Mouse (Mus musculus) heart, embryonic 16.5 days (tissue): ENCODE results near the gene S100a2. TPM values are rescaled to one million over a fixed set of nuclear protein-coding genes. Genes with fewer than 3 reads are reported as not detected.
A peak's percentile ranks its signal among the peaks of the same experiment; 100 is the strongest.

Experiments used
- ATAC-seq: fragments of 200-750 bp; cut with Nextera tagmentation; replicated peaks from 2 replicates; pipeline ENCODE4 v1.8.0; 2017; ENCODE audit warnings: moderate number of reproducible peaks; ENCODE audit not compliant: insufficient read depth, low FRiP score; ENCODE audit errors: extremely low read depth
- H3K27ac ChIP-seq: fragments of 300-500 bp; sonication (generic); 2 replicates; pipeline ENCODE4 v1.5.1; 2014; ENCODE audit warnings: mild to moderate bottlenecking, low read length, control low read depth, moderate library complexity
- H3K27me3 ChIP-seq: fragments of 300-500 bp; sonication (generic); 2 replicates; pipeline ENCODE4 v1.6.1; 2014; ENCODE audit warnings: low read length, mixed read lengths; ENCODE audit not compliant: control insufficient read depth, insufficient read depth
- H3K36me3 ChIP-seq: fragments of 300-500 bp; sonication (generic); 2 replicates; pipeline ENCODE4 v1.6.1; 2014; ENCODE audit not compliant: control insufficient read depth, insufficient read depth
- H3K4me1 ChIP-seq: fragments of 300-500 bp; sonication (generic); 2 replicates; pipeline ENCODE4 v1.6.1; 2014; ENCODE audit warnings: low read length, mixed read lengths; ENCODE audit not compliant: control insufficient read depth, insufficient read depth
- H3K4me2 ChIP-seq: fragments of 300-500 bp; sonication (generic); 2 replicates; pipeline ENCODE4 v1.6.1; 2014; ENCODE audit warnings: low read depth, mild to moderate bottlenecking, control low read depth, low read length
- H3K4me3 ChIP-seq: fragments of 300-500 bp; sonication (generic); 2 replicates; pipeline ENCODE4 v1.5.1; 2014; ENCODE audit warnings: mild to moderate bottlenecking, control low read depth, low read length
- H3K9ac ChIP-seq: fragments of 300-500 bp; sonication (generic); 2 replicates; pipeline ENCODE4 v1.6.1; 2014; ENCODE audit warnings: low read length, control low read depth
- H3K9me3 ChIP-seq: fragments of 300-500 bp; sonication (generic); replicated peaks from 2 replicates; pipeline ENCODE4 v1.6.1; 2016; ENCODE audit warnings: low read length; ENCODE audit not compliant: control insufficient read depth
- WGBS: fragments of 180-500 bp; shearing (Covaris S2); extraction: QIAGEN DNeasy Blood & Tissue Kit; methylation state at CpG from one replicate; pipeline ENCODE4 v1.1.7; 2014; 5-methylcytosine and 5-hydroxymethylcytosine counted together
- polyA plus RNA-seq: library from polyadenylated mRNA; unstranded; fragments of >200 nt; fragmentation: Nextera tagmentation; extraction: Ambion mirVana; gene quantifications from 2 replicates; pipeline ENCODE4 v1.2.1, GENCODE M21; 2015

Gene S100a2
- polyA plus RNA-seq, 1 experiment from 2014 or later: not detected

DNA sequence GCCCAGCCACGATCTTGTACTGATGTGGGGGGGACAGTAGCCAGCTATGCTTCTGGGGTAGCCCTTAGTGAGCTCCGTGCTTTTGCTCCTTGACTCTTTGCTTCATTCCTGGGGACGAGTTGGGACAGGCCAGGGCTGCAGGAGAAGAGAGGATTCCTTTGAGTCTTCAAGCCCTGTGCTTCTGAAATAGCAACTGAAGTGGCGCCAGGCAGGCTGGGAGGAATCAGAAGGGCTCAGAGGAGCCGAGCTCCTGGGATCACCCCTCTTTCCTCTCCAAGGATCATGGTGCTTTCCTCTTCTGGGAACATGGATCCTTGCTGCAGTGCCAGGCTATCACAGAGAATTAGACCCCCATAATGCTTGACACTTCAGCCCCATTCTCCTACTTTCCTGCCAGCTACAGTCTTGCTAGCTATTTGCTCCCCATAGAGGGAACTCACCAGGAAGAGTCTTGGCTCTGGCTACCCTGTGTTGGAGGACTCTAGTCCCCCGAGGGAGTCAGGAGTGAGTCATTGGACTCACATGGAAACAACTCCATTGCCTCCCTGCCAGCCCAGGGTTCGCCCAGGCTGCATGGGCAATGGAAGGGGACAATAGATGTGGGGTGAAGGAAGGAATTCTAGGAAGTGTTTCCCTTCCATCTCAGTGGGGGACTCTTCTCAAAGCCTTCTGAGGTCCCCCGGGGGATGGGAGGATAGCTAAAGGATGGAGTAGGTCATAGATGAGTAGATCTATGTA is 10.6 kb downstream of the S100a2 start:
- peaks cover 20% of the 10 kb centered on the region for H3K4me1 ChIP-seq
- ATAC-seq: no peak
- no peaks in the 10 kb centered on the region for H3K36me3 ChIP-seq
- H3K9me3 ChIP-seq: no peaks in the 10 kb centered on the region
- H3K4me2 ChIP-seq: no peak overlapping the region
- no peak overlapping the region for H3K4me3 ChIP-seq
- H3K27ac ChIP-seq: no peak overlapping the region
- H3K27me3 ChIP-seq: no peaks in the 10 kb centered on the region
- H3K9ac ChIP-seq: no peak overlapping the region
- 59% methylated on average over 8 of the region's 8 CpGs for whole genome bisulfite sequencing

DNA sequence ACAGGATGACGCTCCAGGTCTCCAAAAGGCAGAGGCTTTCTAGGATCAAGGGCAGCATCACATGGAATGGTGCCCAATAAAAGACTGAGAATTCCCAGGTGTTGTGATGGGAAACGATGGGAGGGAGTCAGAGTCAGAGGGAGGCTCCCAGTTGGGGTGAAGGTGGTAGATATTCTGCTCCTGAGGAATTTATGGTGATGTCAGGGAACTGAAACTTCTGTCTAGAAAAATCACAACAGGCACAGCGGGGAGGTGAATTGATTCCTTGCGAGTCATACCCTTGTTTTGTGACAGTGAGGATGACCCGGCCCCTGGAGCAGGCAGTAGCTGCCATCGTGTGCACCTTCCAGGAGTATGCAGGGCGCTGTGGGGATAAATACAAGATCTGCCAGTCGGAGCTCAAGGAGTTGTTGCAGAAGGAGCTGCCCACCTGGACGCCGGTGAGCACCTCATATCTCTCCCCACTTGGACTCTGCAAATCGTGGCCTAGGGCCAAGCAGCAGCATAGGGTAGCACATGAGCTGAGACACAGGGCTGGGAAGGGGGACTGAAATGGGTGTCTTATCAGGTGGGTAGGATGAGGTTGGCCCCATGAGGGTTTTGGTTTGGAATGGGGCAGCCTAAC is 11.6 kb downstream of the S100a2 start, which contains the start of gene Gm42674:
Gene Gm42674, plus strand, starts transcription at position 419 of the 625 bp plus-strand sequence.
- no peaks in the 10 kb centered on the region for H3K36me3 ChIP-seq
- no peak for ATAC-seq
- no peaks in the 10 kb centered on the region for H3K9me3 ChIP-seq
- H3K27ac ChIP-seq: no peak within 1 kb of the TSS
- H3K27me3 ChIP-seq: no peaks in the 10 kb centered on the region
- no peak within 1 kb of the TSS for H3K9ac ChIP-seq
- no peak within 1 kb of the TSS for H3K4me3 ChIP-seq
- peaks cover 20% of the 10 kb centered on the region for H3K4me1 ChIP-seq
- WGBS: 57% methylated on average over 11 of the region's 11 CpGs
- no peak within 1 kb of the TSS for H3K4me2 ChIP-seq

DNA sequence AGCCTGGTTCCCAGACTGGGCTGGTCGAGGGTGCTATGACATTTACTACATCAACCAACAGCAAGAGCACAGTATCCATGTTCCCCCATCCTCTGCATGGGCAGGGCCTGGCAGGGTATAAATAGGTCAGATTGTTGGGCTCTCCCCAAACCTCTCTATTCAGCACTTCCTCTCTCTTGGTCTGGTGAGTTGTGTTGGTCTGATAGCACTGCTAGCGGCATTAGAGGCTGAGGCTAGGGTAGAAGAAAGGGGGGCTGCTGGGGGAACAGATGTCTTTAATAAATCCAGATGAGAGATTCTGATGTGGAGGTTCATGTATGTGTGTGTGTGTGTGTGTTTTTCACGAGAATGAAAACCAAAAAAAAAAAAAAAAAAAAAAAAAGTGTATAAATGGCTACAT is 13.6 kb downstream of the S100a2 start, which contains the start of gene S100a4:
Gene S100a4, plus strand, starts transcription at position 149 of the 400 bp plus-strand sequence.
- Histone ChIP-seq H3K4me1 (peaks cover 20% of the 10 kb centered on the region), H3K4me3 (no peak within 1 kb of the TSS), H3K4me2 (no peak within 1 kb of the TSS), H3K9me3 (no peaks in the 10 kb centered on the region), H3K27ac (peak within 1 kb of the TSS; percentile 33), H3K36me3 (no peaks in the 10 kb centered on the region), H3K9ac (no peak within 1 kb of the TSS), H3K27me3 (no peaks in the 10 kb centered on the region)
- 0 out of 2 replicates have a peak, but pooled peaks have one; percentile 28 for ATAC-seq
- 36% methylated on average over 3 of the region's 3 CpGs for WGBS

DNA sequence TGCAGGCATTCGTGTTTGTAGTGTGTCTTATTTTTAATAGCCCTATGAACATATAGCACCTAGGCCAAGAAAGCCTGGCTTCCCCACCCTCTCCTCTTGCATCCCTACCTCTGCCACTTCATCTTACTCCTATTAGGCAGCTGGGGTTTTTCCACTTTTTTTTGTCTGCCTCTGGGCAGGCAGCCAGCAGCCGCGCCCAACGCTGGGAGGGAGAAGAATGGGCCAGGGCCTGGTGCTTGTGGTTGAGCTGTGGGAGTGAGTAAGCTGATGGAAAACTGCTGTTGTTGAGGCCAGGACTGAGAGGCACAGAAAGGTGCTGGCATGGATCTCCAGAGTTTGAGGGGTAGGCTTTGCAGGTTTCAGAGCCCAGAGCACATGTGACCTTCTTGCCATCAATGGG is 14.4 kb downstream of the S100a2 start:
- no peaks in the 10 kb centered on the region for H3K9me3 ChIP-seq
- ATAC-seq: peak; percentile 4; the same call in 1 of the 2 replicates
- H3K27me3 ChIP-seq: no peaks in the 10 kb centered on the region
- no peaks in the 10 kb centered on the region for H3K36me3 ChIP-seq
- no peak overlapping the region for H3K4me3 ChIP-seq
- WGBS: 26% methylated on average over 4 of the region's 4 CpGs
- no peak overlapping the region for H3K4me2 ChIP-seq
- no peak overlapping the region for H3K9ac ChIP-seq
- H3K27ac ChIP-seq: peak overlapping the region; percentile 33
- H3K4me1 ChIP-seq: peaks cover 20% of the 10 kb centered on the region

DNA sequence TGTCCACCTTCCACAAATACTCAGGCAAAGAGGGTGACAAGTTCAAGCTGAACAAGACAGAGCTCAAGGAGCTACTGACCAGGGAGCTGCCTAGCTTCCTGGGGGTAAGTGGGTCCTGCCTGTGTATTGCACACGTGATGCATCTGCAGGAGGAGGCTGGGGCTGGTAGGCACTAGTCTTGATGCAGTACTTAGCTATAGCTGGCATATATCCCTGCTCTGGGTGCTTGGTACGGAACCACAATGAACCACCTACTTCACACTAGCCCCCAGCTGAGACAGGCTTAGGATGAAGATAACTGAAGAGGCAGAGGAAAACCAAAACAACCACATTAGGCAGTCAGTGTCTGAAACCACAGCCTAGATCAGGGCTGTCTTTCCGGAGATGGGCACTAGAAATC is 15.0 kb downstream of the S100a2 start:
- H3K9me3 ChIP-seq: no peaks in the 10 kb centered on the region
- peaks cover 19% of the 10 kb centered on the region for H3K4me1 ChIP-seq
- no peak overlapping the region for H3K4me3 ChIP-seq
- peak overlapping the region; percentile 9; the same call in 1 of the 2 replicates for H3K27ac ChIP-seq
- no peaks in the 10 kb centered on the region for H3K27me3 ChIP-seq
- ATAC-seq: no peak
- H3K4me2 ChIP-seq: no peak overlapping the region
- H3K36me3 ChIP-seq: no peaks in the 10 kb centered on the region
- WGBS: 72% methylated on average over 3 of the region's 3 CpGs
- H3K9ac ChIP-seq: no peak overlapping the region

DNA sequence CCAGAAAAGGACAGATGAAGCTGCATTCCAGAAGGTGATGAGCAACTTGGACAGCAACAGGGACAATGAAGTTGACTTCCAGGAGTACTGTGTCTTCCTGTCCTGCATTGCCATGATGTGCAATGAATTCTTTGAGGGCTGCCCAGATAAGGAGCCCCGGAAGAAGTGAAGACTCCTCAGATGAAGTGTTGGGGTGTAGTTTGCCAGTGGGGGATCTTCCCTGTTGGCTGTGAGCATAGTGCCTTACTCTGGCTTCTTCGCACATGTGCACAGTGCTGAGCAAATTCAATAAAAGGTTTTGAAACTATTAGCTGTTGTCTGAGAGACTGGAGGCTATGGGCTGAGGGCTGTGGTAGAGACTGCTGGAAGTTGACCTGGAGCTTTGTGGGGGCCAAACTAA is 15.7 kb downstream of the S100a2 start:
- Histone ChIP-seq H3K27me3 (no peaks in the 10 kb centered on the region), H3K27ac (no peak overlapping the region), H3K4me1 (peaks cover 14% of the 10 kb centered on the region), H3K4me3 (no peak overlapping the region), H3K4me2 (no peak overlapping the region), H3K9me3 (no peaks in the 10 kb centered on the region), H3K9ac (no peak overlapping the region), H3K36me3 (no peaks in the 10 kb centered on the region)
- ATAC-seq: no peak
- WGBS: 69% methylated on average over 2 of the region's 2 CpGs

DNA sequence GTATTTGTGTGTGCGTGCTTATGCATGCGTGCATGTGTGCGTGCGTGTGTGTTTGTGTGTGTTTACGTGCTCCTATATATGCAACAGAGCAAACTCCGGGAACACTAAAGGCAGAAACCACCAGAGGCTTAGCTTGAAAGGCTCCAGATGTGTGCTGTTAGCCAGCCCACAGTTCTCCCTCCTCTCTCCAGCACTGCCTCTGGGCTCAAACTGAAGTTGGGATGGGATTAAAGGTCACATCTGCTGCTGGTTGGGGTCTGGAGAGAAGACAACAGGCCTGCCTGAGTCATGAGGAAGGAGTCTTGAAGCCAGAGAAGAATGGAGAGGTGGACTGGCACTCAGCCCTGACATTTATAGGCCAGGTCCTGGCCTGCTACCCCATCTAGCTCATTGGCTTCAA is 16.1 kb downstream of the S100a2 start:
- H3K27me3 ChIP-seq: no peaks in the 10 kb centered on the region
- no peaks in the 10 kb centered on the region for H3K36me3 ChIP-seq
- WGBS: 81% methylated on average over 6 of the region's 6 CpGs
- H3K9ac ChIP-seq: no peak overlapping the region
- no peak overlapping the region for H3K27ac ChIP-seq
- no peak for ATAC-seq
- no peak overlapping the region for H3K4me3 ChIP-seq
- H3K9me3 ChIP-seq: no peaks in the 10 kb centered on the region
- no peak overlapping the region for H3K4me2 ChIP-seq
- H3K4me1 ChIP-seq: peaks cover 13% of the 10 kb centered on the region

DNA sequence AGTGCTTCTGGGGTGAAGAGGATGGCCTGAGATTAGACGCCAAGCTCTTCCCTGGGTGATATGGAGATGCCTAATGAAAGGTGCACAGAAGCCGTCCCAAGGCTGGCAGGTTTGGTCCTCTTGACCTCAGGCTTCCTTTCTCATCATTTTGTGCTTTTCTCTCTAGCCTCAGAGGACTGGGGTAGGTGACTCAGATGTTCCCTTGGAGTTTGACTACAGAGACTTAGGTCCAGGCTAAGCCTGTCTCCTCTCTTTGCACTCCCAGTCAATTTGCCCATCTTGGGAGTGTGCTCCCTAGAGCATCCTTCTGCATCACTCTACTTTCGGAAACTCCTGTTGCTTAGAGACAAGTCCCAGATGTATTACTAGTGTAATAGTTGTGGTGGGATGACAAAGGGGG is 17.3 kb downstream of the S100a2 start:
- no peak for ATAC-seq
- no peak overlapping the region for H3K4me2 ChIP-seq
- H3K27ac ChIP-seq: no peak overlapping the region
- H3K9ac ChIP-seq: no peak overlapping the region
- no peak overlapping the region for H3K4me3 ChIP-seq
- no peaks in the 10 kb centered on the region for H3K36me3 ChIP-seq
- WGBS: 79% methylated on average over 3 of the region's 3 CpGs
- no peaks in the 10 kb centered on the region for H3K9me3 ChIP-seq
- no peaks in the 10 kb centered on the region for H3K27me3 ChIP-seq
- peaks cover 13% of the 10 kb centered on the region for H3K4me1 ChIP-seq

DNA sequence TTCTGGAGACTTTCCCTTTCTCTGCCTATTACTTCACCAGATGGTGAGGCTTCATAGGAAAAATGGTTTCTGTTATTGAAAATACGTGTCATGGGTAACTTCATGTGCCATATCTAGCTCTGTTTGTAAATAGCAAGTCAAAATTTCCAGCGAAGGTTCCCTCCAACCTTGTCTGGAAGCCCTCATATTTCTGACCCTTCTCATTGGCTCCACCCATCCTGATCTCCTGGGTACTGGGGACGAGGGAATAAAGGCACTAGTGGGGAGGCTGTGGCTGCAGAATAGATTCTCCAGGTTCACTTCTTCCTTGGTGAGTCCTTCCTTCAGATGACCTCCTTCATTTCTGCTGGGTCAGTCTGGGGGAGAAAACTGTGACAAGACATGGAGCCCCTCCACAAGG is 18.2 kb downstream of the S100a2 start, which contains the start of gene S100a5:
Gene S100a5, plus strand, starts transcription at position 301 of the 400 bp plus-strand sequence.
- Histone ChIP-seq H3K36me3 (no peaks in the 10 kb centered on the region), H3K4me2 (no peak within 1 kb of the TSS), H3K9ac (no peak within 1 kb of the TSS), H3K4me3 (no peak within 1 kb of the TSS), H3K27me3 (no peaks in the 10 kb centered on the region), H3K9me3 (no peaks in the 10 kb centered on the region), H3K4me1 (peaks cover 16% of the 10 kb centered on the region), H3K27ac (no peak within 1 kb of the TSS)
- WGBS: 56% methylated on average over 3 of the region's 3 CpGs
- ATAC-seq: no peak
